Mouse (Mus musculus) kidney, postnatal 0 days (tissue): ENCODE data around the gene Ttc7b. TPM values are rescaled to one million over a fixed set of nuclear protein-coding genes. Genes with fewer than 3 reads are reported as not detected.

Source experiments
- ATAC-seq: fragments of 200-750 bp; cut with Nextera tagmentation; replicated peaks from 2 replicates; pipeline ENCODE4 v1.8.0; 2017; ENCODE audit warnings: low read depth, moderate number of reproducible peaks, moderate TSS enrichment, moderate library complexity; ENCODE audit not compliant: low FRiP score
- DNase-seq: peaks from one replicate; pipeline ENCODE4 v3.0.0-alpha.2; 2016; ENCODE audit warnings: low spot score
- H3K27ac ChIP-seq: fragments of 300-500 bp; sonication (generic); 2 replicates; pipeline ENCODE4 v1.5.1; 2014; ENCODE audit warnings: mild to moderate bottlenecking
- H3K27me3 ChIP-seq: fragments of 300-500 bp; sonication (generic); 2 replicates; pipeline ENCODE4 v1.6.1; 2014; ENCODE audit warnings: low read length, mixed read lengths; ENCODE audit not compliant: insufficient read depth
- H3K36me3 ChIP-seq: fragments of 300-500 bp; sonication (generic); 2 replicates; pipeline ENCODE4 v1.6.1; 2014; ENCODE audit warnings: low read length, mixed read lengths; ENCODE audit not compliant: insufficient read depth
- H3K4me1 ChIP-seq: fragments of 300-500 bp; sonication (generic); replicated peaks from 2 replicates; pipeline ENCODE4 v1.6.1; 2014; ENCODE audit warnings: antibody characterized with exemption, low read length, mixed read lengths; ENCODE audit not compliant: insufficient read depth
- H3K4me2 ChIP-seq: fragments of 300-500 bp; sonication (generic); 2 replicates; pipeline ENCODE4 v1.6.1; 2014; ENCODE audit warnings: mild to moderate bottlenecking, low read length, moderate library complexity, mixed read lengths
- H3K4me3 ChIP-seq: fragments of 300-500 bp; sonication (generic); replicated peaks from 2 replicates; pipeline ENCODE4 v1.5.1; 2014; ENCODE audit warnings: low read depth, low read length
- H3K9ac ChIP-seq: fragments of 300-500 bp; sonication (generic); 2 replicates; pipeline ENCODE4 v1.6.1; 2014; ENCODE audit warnings: low read depth, low read length
- H3K9me3 ChIP-seq: fragments of 300-500 bp; sonication (generic); replicated peaks from 2 replicates; pipeline ENCODE4 v1.6.1; 2016; ENCODE audit warnings: low read length, inconsistent platforms, mixed read lengths
- CTCF ChIP-seq: IDR thresholded peaks from 2 replicates; pipeline ENCODE4 v1.5.1; 2016; ENCODE audit warnings: antibody characterized with exemption, low read depth, mild to moderate bottlenecking, moderate library complexity
- WGBS: fragments of 180-500 bp; shearing (Covaris S2); extraction: QIAGEN DNeasy Blood & Tissue Kit; methylation state at CpG from one replicate; pipeline ENCODE4 v1.1.7; 2014; 5-methylcytosine and 5-hydroxymethylcytosine counted together
- polyA plus RNA-seq: library from polyadenylated mRNA; unstranded; fragments of >200 nt; fragmentation: Nextera tagmentation; extraction: Ambion mirVana; gene quantifications from 2 replicates; pipeline ENCODE4 v1.2.1, GENCODE M21; 2015

Gene Ttc7b
- polyA plus RNA-seq, 1 experiment from 2014 or later, result 6.1 TPM

GRCm38 (mm10) chr12:100264941-100265340 is 255.7 kb downstream of the Ttc7b start:
- H3K4me1 ChIP-seq, result no peaks in the 10 kb centered on the region
- H3K9ac ChIP-seq, result no peak overlapping the region
- H3K27ac ChIP-seq, result no peak overlapping the region
- DNase-seq (no peak), ATAC-seq (no peak)
- no peak for TF ChIP-seq CTCF
- H3K4me3 ChIP-seq, result no peak overlapping the region
- WGBS, result 74% methylated on average over 4 of the region's 4 CpGs
- H3K36me3 ChIP-seq, result no peaks in the 10 kb centered on the region
- no peaks in the 10 kb centered on the region for H3K9me3 ChIP-seq
- no peaks in the 10 kb centered on the region for H3K27me3 ChIP-seq
- H3K4me2 ChIP-seq, result no peak overlapping the region

GRCm38 (mm10) chr12:100262846-100263245 is 257.8 kb downstream of the Ttc7b start:
- Histone ChIP-seq H3K4me3 (no peak overlapping the region), H3K27me3 (no peaks in the 10 kb centered on the region), H3K9ac (no peak overlapping the region), H3K4me2 (no peak overlapping the region), H3K4me1 (no peaks in the 10 kb centered on the region), H3K27ac (no peak overlapping the region), H3K9me3 (no peaks in the 10 kb centered on the region), H3K36me3 (no peaks in the 10 kb centered on the region)
- 71% methylated on average over 6 of the region's 6 CpGs for WGBS
- no peak for TF ChIP-seq CTCF
- ATAC-seq (no peak), DNase-seq (no peak)

- 77% methylated on average over 6 of the region's 6 CpGs for WGBS
- H3K27me3 ChIP-seq, result no peaks in the 10 kb centered on the region
These were observed 258.9 kb downstream of the Ttc7b start for GRCm38 (mm10) chr12:100261761-100262160.

GRCm38 (mm10) chr12:100260151-100260550 is 260.5 kb downstream of the Ttc7b start:
- H3K4me1 ChIP-seq, result no peaks in the 10 kb centered on the region
- no peak for ATAC-seq
- H3K9ac ChIP-seq, result no peak overlapping the region
- H3K36me3 ChIP-seq, result no peaks in the 10 kb centered on the region
- H3K9me3 ChIP-seq, result no peaks in the 10 kb centered on the region
- H3K27me3 ChIP-seq, result no peaks in the 10 kb centered on the region
- WGBS, result 62% methylated on average over 2 of the region's 2 CpGs
- DNase-seq, result no peak
- H3K27ac ChIP-seq, result no peak overlapping the region
- TF ChIP-seq CTCF, result no peak
- no peak overlapping the region for H3K4me2 ChIP-seq
- no peak overlapping the region for H3K4me3 ChIP-seq

More at GRCm38 (mm10) chr12:100261761-100262160, 258.9 kb downstream of the Ttc7b start:
- Histone ChIP-seq H3K27ac (no peak overlapping the region), H3K9me3 (no peaks in the 10 kb centered on the region), H3K9ac (no peak overlapping the region), H3K36me3 (no peaks in the 10 kb centered on the region), H3K4me3 (no peak overlapping the region), H3K4me1 (no peaks in the 10 kb centered on the region), H3K4me2 (no peak overlapping the region)
- DNase-seq (no peak), ATAC-seq (no peak)
- no peak for TF ChIP-seq CTCF

GRCm38 (mm10) chr12:100257779-100258178 is 262.8 kb downstream of the Ttc7b start:
- H3K4me1 ChIP-seq, result no peaks in the 10 kb centered on the region
- H3K4me2 ChIP-seq, result no peak overlapping the region
- no peaks in the 10 kb centered on the region for H3K27me3 ChIP-seq
- no peak overlapping the region for H3K9ac ChIP-seq
- no peak overlapping the region for H3K4me3 ChIP-seq
- no peaks in the 10 kb centered on the region for H3K36me3 ChIP-seq
- H3K27ac ChIP-seq, result no peak overlapping the region
- no peak for TF ChIP-seq CTCF
- WGBS, result 70% methylated on average over 3 of the region's 3 CpGs
- DNase-seq (no peak), ATAC-seq (no peak)
- H3K9me3 ChIP-seq, result no peaks in the 10 kb centered on the region

GRCm38 (mm10) chr12:100255441-100255949 is 265.1 kb downstream of the Ttc7b start:
- TF ChIP-seq CTCF, result no peak
- Histone ChIP-seq H3K4me2 (no peak overlapping the region), H3K27ac (no peak overlapping the region), H3K4me1 (no peaks in the 10 kb centered on the region), H3K4me3 (no peak overlapping the region), H3K9ac (no peak overlapping the region), H3K27me3 (no peaks in the 10 kb centered on the region), H3K36me3 (no peaks in the 10 kb centered on the region), H3K9me3 (no peaks in the 10 kb centered on the region)
- 85% methylated on average over 2 of the region's 2 CpGs for WGBS
- DNase-seq, result no peak
- no peak for ATAC-seq

- H3K9ac ChIP-seq, result no peak overlapping the region
- 77% methylated on average over 4 of the region's 4 CpGs for WGBS
- no peak for TF ChIP-seq CTCF
These were observed 266.2 kb downstream of the Ttc7b start for GRCm38 (mm10) chr12:100254471-100254870.

More at GRCm38 (mm10) chr12:100254471-100254870, 266.2 kb downstream of the Ttc7b start:
- Histone ChIP-seq H3K27me3 (no peaks in the 10 kb centered on the region), H3K27ac (no peak overlapping the region), H3K36me3 (no peaks in the 10 kb centered on the region), H3K4me3 (no peak overlapping the region), H3K4me1 (no peaks in the 10 kb centered on the region), H3K9me3 (no peaks in the 10 kb centered on the region), H3K4me2 (no peak overlapping the region)
- DNase-seq (no peak), ATAC-seq (no peak)

Other genes with a start within 250 kb of the Ttc7b start
- gene Rps6ka5, start 206.2 kb upstream of the Ttc7b start, polyA plus RNA-seq, result 3.3 and 3.8 TPM in 2 replicates